Mouse (Mus musculus): ENCODE results near the gene Snx13. TPM values are rescaled to one million over a fixed set of nuclear protein-coding genes. Genes with fewer than 3 reads are reported as not detected.

Gene Snx13
- polyA plus RNA-seq, 1 experiment from 2014 or later, result 33.6 TPM

GRCm38 (mm10) chr12:35018679-35019237 lies 28.2 kb upstream of the Snx13 start:
- Histone ChIP-seq H3K9ac (no peak overlapping the region), H3K36me3 (no peaks in the 10 kb centered on the region), H3K27ac (no peak overlapping the region), H3K4me3 (no peak overlapping the region), H3K9me3 (replicated peaks) (no peaks in the 10 kb centered on the region), H3K4me2 (no peak overlapping the region), H3K4me1 (replicated peaks) (no peaks in the 10 kb centered on the region), H3K27me3 (no peaks in the 10 kb centered on the region)
- no peak for ATAC-seq (replicated peaks; ENCODE audit: insufficient number of reproducible peaks, insufficient read depth, low FRiP score, low read depth)
- 74% methylated on average over 9 of the region's 9 CpGs for WGBS

DNA sequence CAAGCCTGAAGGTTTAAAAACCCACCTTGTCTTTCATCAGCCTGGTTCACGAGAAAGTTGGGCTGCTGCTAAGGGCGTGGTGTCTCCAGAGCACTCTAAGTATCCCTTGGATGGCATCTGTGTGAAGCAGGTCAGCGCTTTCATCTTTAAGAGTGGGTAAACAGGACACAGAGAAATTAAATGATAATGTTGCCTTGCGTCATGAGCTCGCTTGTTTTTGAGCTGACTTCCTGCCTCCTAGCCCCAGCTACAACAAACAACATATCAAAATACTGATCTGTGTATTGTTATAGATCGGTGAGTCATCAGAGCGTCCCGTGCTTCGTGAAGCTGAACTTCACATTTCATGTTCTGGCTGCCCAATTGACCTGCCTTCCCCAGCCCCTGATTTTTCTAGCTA lies 25.7 kb upstream of the Snx13 start:
- H3K27me3 ChIP-seq, result no peaks in the 10 kb centered on the region
- no peaks in the 10 kb centered on the region for H3K9me3 ChIP-seq (replicated peaks)
- H3K4me1 ChIP-seq (replicated peaks), result no peaks in the 10 kb centered on the region
- H3K36me3 ChIP-seq, result no peaks in the 10 kb centered on the region
- H3K4me3 ChIP-seq, result no peak overlapping the region
- no peak overlapping the region for H3K27ac ChIP-seq
- H3K4me2 ChIP-seq, result no peak overlapping the region
- ATAC-seq (replicated peaks; ENCODE audit: insufficient number of reproducible peaks, insufficient read depth, low FRiP score, low read depth), result no peak
- no peak overlapping the region for H3K9ac ChIP-seq
- WGBS, result 67% methylated on average over 9 of the region's 9 CpGs

GRCm38 (mm10) chr12:35022066-35022465 lies 24.9 kb upstream of the Snx13 start:
- WGBS, result 47% methylated on average over 10 of the region's 10 CpGs
- Histone ChIP-seq H3K27me3 (no peaks in the 10 kb centered on the region), H3K4me3 (no peak overlapping the region), H3K9me3 (replicated peaks) (no peaks in the 10 kb centered on the region), H3K4me2 (no peak overlapping the region), H3K27ac (no peak overlapping the region), H3K4me1 (replicated peaks) (no peaks in the 10 kb centered on the region), H3K36me3 (no peaks in the 10 kb centered on the region), H3K9ac (no peak overlapping the region)
- no peak for ATAC-seq (replicated peaks; ENCODE audit: insufficient number of reproducible peaks, insufficient read depth, low FRiP score, low read depth)

- H3K4me3 ChIP-seq, result no peak overlapping the region
- H3K9me3 ChIP-seq (replicated peaks), result no peaks in the 10 kb centered on the region
- H3K4me2 ChIP-seq, result no peak overlapping the region
- 72% methylated on average over 4 of the region's 4 CpGs for WGBS
- no peak overlapping the region for H3K9ac ChIP-seq
- no peak overlapping the region for H3K27ac ChIP-seq
- no peaks in the 10 kb centered on the region for H3K4me1 ChIP-seq (replicated peaks)
- ATAC-seq (replicated peaks; ENCODE audit: insufficient number of reproducible peaks, insufficient read depth, low FRiP score, low read depth), result no peak
- H3K36me3 ChIP-seq, result no peaks in the 10 kb centered on the region
- no peaks in the 10 kb centered on the region for H3K27me3 ChIP-seq
These were observed 21.0 kb upstream of the Snx13 start for GRCm38 (mm10) chr12:35025916-35026432.

- Histone ChIP-seq H3K4me2 (no peak overlapping the region), H3K27ac (no peak overlapping the region), H3K9me3 (replicated peaks) (no peaks in the 10 kb centered on the region), H3K36me3 (no peaks in the 10 kb centered on the region), H3K27me3 (no peaks in the 10 kb centered on the region), H3K4me3 (no peak overlapping the region), H3K4me1 (replicated peaks) (no peaks in the 10 kb centered on the region), H3K9ac (no peak overlapping the region)
- ATAC-seq (replicated peaks; ENCODE audit: insufficient number of reproducible peaks, insufficient read depth, low FRiP score, low read depth), result no peak
- 65% methylated on average over 1 of the region's 1 CpGs for WGBS
These were observed 19.5 kb upstream of the Snx13 start for GRCm38 (mm10) chr12:35027533-35027932.

- Histone ChIP-seq H3K4me1 (replicated peaks) (peaks cover 9% of the 10 kb centered on the region; the same call in 1 of the 2 replicates), H3K36me3 (no peaks in the 10 kb centered on the region), H3K27me3 (no peaks in the 10 kb centered on the region), H3K27ac (peak overlapping the region; percentile 74), H3K4me3 (peak overlapping the region; percentile 42), H3K9ac (no peak overlapping the region), H3K4me2 (peak overlapping the region; percentile 64), H3K9me3 (replicated peaks) (no peaks in the 10 kb centered on the region)
- ATAC-seq (replicated peaks; ENCODE audit: insufficient number of reproducible peaks, insufficient read depth, low FRiP score, low read depth), result peak; percentile 66; the same call in 1 of the 2 replicates
- WGBS, result 9% methylated on average over 14 of the region's 14 CpGs
These were observed 8.1 kb upstream of the Snx13 start for GRCm38 (mm10) chr12:35038668-35039570.

- Histone ChIP-seq H3K4me3 (no peak overlapping the region), H3K9me3 (replicated peaks) (no peaks in the 10 kb centered on the region), H3K27ac (peak overlapping the region; percentile 74), H3K4me2 (peak overlapping the region; percentile 64), H3K36me3 (no peaks in the 10 kb centered on the region), H3K9ac (no peak overlapping the region), H3K4me1 (replicated peaks) (peaks cover 9% of the 10 kb centered on the region; the same call in 1 of the 2 replicates), H3K27me3 (no peaks in the 10 kb centered on the region)
- 61% methylated on average over 5 of the region's 5 CpGs for WGBS
- ATAC-seq (replicated peaks; ENCODE audit: insufficient number of reproducible peaks, insufficient read depth, low FRiP score, low read depth), result no peak
These were observed 7.4 kb upstream of the Snx13 start for GRCm38 (mm10) chr12:35039571-35039936.

DNA sequence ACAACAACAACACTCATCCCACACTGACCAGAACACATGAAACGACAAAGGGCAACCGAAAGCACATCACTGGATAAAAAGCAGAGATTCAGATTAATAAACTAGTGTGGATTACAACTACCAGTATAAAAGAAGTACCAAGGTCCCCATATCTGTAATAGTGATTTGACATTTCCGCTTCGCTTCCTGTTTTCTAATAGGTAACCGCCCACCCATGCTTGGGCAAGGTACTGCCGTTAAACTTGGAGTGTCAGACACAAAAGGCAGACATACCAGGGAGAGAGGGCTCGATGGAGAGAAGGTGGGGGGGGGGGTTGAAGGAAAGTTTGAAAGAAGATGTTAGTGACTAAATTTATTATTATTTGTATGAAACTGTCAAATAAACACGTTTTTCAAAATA lies 5.0 kb upstream of the Snx13 start:
- no peaks in the 10 kb centered on the region for H3K27me3 ChIP-seq
- no peak for ATAC-seq (replicated peaks; ENCODE audit: insufficient number of reproducible peaks, insufficient read depth, low FRiP score, low read depth)
- peaks cover 9% of the 10 kb centered on the region; the same call in 1 of the 2 replicates for H3K4me1 ChIP-seq (replicated peaks)
- no peak overlapping the region for H3K9ac ChIP-seq
- 72% methylated on average over 8 of the region's 8 CpGs for WGBS
- no peaks in the 10 kb centered on the region for H3K9me3 ChIP-seq (replicated peaks)
- no peak overlapping the region for H3K4me2 ChIP-seq
- H3K27ac ChIP-seq, result no peak overlapping the region
- no peak overlapping the region for H3K4me3 ChIP-seq
- no peaks in the 10 kb centered on the region for H3K36me3 ChIP-seq

- WGBS, result under 1% methylated on average over 36 of the region's 36 CpGs
- Histone ChIP-seq H3K4me2 (peak overlapping the region; percentile 79), H3K9ac (peak overlapping the region; percentile 93), H3K27me3 (no peaks in the 10 kb centered on the region), H3K4me1 (replicated peaks) (peaks cover 19% of the 10 kb centered on the region), H3K36me3 (no peaks in the 10 kb centered on the region), H3K27ac (peak overlapping the region; percentile 98), H3K4me3 (peak overlapping the region; percentile 96), H3K9me3 (replicated peaks) (no peaks in the 10 kb centered on the region)
- peak; percentile 60 for ATAC-seq (replicated peaks; ENCODE audit: insufficient number of reproducible peaks, insufficient read depth, low FRiP score, low read depth)
These were observed 532 bp upstream of the Snx13 start for GRCm38 (mm10) chr12:35046310-35046998.

DNA sequence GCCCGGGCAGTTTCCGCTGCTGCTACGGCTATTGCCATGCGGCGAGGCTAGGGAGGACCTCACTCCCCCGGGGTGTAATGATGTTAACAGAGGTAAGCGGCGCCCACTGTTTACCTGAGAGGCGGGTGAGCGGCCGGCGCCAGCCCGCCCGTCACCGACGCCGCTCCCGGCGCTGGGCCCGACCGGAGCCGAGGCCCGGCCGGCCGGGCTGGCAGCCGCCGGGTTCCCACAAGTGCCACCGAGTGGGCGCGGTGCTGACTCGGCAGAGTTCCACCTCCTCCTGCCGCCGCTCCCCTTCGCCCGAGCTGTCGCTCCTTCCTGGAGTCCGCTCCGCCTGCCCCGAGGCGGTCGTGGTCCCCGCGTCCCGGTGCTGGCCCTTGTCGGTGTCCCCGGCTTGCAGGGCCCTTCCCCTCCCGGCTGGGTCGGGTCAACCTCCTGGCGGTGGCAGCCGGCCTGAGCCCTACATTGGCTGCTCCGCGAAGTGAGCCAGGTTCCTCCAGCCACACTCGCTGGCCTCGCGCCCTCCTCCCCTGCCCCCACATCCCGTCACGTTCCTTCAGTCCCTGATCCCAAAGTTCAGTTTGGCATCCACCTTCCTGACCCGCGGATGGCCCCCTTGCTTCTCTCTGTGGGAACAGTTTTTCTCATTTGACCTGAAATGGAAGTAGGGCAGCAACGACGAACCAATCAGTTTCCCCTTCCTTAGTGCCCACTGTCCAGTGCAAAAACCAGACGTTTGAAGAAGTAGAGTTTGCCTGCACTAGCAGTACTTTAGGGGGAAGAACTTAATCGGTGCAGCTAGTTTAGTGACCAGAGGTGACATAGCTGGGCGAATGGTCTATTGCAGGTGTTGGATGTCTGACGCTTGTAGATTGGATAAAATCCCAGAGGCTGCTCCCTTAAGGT lies 587 bp downstream of the Snx13 start:
- Histone ChIP-seq H3K4me1 (replicated peaks) (peaks cover 23% of the 10 kb centered on the region), H3K27me3 (no peaks in the 10 kb centered on the region), H3K4me3 (peak overlapping the region; percentile 96), H3K36me3 (no peaks in the 10 kb centered on the region), H3K27ac (peak overlapping the region; percentile 98), H3K9ac (peak overlapping the region; percentile 93), H3K9me3 (replicated peaks) (no peaks in the 10 kb centered on the region), H3K4me2 (peak overlapping the region; percentile 79)
- ATAC-seq (replicated peaks; ENCODE audit: insufficient number of reproducible peaks, insufficient read depth, low FRiP score, low read depth), result peak; percentile 76
- WGBS, result under 1% methylated on average over 65 of the region's 65 CpGs

Measured in heart, embryonic 15.5 days (tissue).